Mouse (Mus musculus): ENCODE data around the gene Tap2. TPM values are rescaled to one million over a fixed set of nuclear protein-coding genes. Genes with fewer than 3 reads are reported as not detected.

The Tap2 gene
- total RNA-seq, 2 experiments from 2014 or later, result 7.0 to 7.8 TPM

- TF ChIP-seq CTCF (IDR thresholded peaks at IDR 0.05), result no peak
- DNase-seq (ENCODE audit: extremely low spot score in 1 of 2, low spot score in 2 of 2), result no peak
- no peak overlapping the region for H3K27ac ChIP-seq
- intact Hi-C loops (cut with DNase I), result no loop called here
- H3K4me3 ChIP-seq, result peak overlapping the region; percentile 77
Measured at GRCm38 (mm10) chr17:34205021-34205745, 1.9 kb downstream of the Tap2 start.

DNA sequence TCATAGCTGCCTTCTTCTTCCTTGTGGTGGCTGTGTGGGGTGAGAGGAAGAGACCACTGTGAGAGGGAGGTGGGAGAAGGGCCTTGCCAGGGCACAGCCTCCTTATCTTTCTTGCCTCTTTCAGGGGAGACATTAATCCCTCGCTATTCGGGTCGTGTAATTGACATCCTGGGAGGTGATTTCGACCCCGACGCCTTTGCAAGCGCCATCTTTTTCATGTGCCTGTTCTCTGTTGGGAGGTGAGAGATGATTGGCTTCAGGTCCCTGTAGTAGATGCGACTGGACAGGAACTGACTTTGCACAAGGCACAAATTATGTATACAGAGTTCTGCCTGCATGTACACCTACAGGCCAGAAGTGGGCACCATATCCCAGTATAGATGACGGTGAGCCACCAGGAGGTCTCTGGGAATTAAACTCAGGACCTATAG lies 2.4 kb downstream of the Tap2 start:
- no peak overlapping the region for H3K4me3 ChIP-seq
- intact Hi-C loops (cut with DNase I), result no loop called here
- no peak overlapping the region for H3K27ac ChIP-seq
- DNase-seq (ENCODE audit: extremely low spot score in 1 of 2, low spot score in 2 of 2), result no peak
- peak; percentile 66 for TF ChIP-seq CTCF (IDR thresholded peaks at IDR 0.05)

GRCm38 (mm10) chr17:34206731-34207130 lies 3.4 kb downstream of the Tap2 start:
- no peak for DNase-seq (ENCODE audit: extremely low spot score in 1 of 2, low spot score in 2 of 2)
- no peak for TF ChIP-seq CTCF (IDR thresholded peaks at IDR 0.05)
- no peak overlapping the region for H3K27ac ChIP-seq
- intact Hi-C loops (cut with DNase I), result no loop called here
- no peak overlapping the region for H3K4me3 ChIP-seq

DNA sequence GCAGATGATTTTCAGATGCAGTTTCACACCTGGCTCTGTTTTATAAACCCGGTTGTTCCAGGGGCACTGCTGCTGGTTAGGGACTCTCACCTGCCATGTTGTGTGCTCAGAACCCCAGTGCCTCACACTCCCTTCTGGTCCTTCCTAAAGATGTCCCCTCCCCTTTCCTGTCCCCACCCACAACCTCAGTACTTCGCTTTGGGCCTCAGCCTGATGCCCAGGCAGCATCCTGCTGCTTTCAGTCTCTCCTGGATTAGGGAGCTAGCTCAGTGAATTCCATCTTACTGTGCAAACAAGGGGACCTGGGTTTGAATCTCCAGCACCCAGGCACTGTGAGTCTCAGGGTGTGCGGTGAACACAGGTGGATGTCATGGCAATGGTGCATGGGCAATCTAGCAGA lies 4.1 kb downstream of the Tap2 start:
- TF ChIP-seq CTCF (IDR thresholded peaks at IDR 0.05), result no peak
- DNase-seq (ENCODE audit: extremely low spot score in 1 of 2, low spot score in 2 of 2), result no peak
- Histone ChIP-seq H3K27ac (no peak overlapping the region), H3K4me3 (no peak overlapping the region)
- intact Hi-C loops (cut with DNase I), result no loop called here

DNA sequence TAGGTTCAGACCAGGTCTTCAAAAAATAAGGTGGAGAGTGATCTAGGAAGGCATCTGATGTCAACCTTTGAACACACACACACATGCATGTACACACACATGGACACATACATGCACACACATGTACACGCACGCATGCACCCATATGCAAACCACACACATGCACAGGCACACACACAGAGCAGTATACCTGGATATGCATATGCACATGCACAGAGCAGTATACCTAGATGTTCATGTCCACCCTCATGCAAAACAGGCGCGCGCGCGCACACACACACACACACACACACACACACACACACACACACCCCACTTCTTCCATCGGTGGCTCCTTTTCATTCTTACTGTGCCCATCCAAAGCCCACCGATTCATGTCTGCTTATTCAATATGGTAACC lies 4.5 kb downstream of the Tap2 start:
- no peak for TF ChIP-seq CTCF (IDR thresholded peaks at IDR 0.05)
- no peak overlapping the region for H3K4me3 ChIP-seq
- intact Hi-C loops (cut with DNase I), result no loop called here
- no peak overlapping the region for H3K27ac ChIP-seq
- DNase-seq (ENCODE audit: extremely low spot score in 1 of 2, low spot score in 2 of 2), result no peak

DNA sequence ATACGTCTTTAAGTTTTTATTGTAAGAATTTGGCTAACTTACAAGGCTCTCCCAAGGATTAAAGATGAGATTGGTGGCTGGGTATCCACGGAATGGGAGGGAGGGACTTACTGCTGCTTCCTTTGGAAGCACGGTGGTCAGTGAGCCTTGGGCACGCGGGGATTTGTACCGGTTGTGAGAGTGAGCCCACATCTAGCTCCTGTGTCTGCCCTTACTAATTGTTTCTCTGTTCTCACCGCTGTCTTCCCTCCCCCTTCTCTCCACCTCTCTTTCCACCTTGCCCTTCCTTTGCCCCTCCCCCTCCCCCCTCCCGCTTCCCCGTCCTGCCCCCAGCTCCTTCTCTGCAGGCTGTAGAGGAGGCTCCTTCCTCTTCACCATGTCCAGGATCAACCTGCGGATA lies 5.1 kb downstream of the Tap2 start:
- Histone ChIP-seq H3K4me3 (no peak overlapping the region), H3K27ac (no peak overlapping the region)
- TF ChIP-seq CTCF (IDR thresholded peaks at IDR 0.05), result no peak
- intact Hi-C loops (cut with DNase I), result no loop called here
- no peak for DNase-seq (ENCODE audit: extremely low spot score in 1 of 2, low spot score in 2 of 2)

DNA sequence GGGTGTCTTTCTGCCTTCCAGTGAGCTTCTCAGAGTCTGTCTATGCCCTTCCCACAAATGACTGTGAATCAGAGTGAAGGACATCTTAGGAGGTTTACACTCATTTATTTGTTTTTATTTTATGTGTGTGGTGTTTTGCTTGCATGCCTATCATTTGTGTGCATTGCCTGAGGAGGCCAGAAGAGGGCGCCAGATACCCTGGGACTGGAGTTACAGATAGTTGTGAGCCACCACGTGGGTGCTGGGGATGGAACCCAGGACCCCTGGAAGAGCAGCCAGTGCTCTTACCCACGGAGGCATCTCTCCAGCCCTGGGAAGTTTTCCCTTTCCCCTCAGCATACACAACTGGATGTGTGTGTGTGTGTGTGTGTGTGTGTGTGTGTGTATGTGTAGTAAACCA lies 6.4 kb downstream of the Tap2 start:
- intact Hi-C loops (cut with DNase I), result no loop called here
- no peak overlapping the region for H3K27ac ChIP-seq
- no peak for DNase-seq (ENCODE audit: extremely low spot score in 1 of 2, low spot score in 2 of 2)
- TF ChIP-seq CTCF (IDR thresholded peaks at IDR 0.05), result peak; percentile 29
- H3K4me3 ChIP-seq, result no peak overlapping the region

GRCm38 (mm10) chr17:34210599-34210998 lies 7.3 kb downstream of the Tap2 start:
- no peak overlapping the region for H3K4me3 ChIP-seq
- no peak for TF ChIP-seq CTCF (IDR thresholded peaks at IDR 0.05)
- intact Hi-C loops (cut with DNase I), result no loop called here
- no peak overlapping the region for H3K27ac ChIP-seq
- DNase-seq (ENCODE audit: extremely low spot score in 1 of 2, low spot score in 2 of 2), result no peak

DNA sequence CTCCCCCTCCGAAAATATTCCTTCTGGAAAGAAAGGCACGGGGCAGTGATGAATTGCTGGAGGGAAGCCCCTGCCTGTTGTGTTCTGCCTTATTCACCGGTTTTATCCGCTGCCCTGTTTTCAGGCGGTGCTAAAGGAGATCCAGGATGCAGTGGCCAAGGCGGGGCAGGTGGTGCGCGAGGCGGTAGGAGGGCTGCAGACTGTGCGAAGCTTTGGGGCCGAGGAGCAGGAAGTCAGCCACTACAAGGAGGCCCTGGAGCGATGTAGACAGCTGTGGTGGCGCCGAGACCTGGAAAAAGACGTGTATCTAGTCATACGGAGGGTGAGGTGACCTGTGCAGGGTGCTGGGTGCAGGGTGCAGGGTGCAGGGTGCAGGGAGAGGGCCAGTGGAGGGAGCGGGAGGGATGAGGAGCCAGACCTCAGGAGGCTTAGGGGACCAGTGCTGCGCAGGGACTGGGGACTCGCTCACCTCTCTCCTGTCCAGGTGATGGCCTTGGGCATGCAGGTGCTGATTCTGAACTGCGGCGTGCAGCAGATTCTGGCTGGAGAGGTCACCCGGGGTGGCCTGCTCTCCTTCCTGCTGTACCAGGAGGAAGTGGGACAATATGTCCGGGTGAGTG lies 8.5 kb downstream of the Tap2 start:
- Histone ChIP-seq H3K27ac (no peak overlapping the region), H3K4me3 (no peak overlapping the region)
- TF ChIP-seq CTCF (IDR thresholded peaks at IDR 0.05), result no peak
- no peak for DNase-seq (ENCODE audit: extremely low spot score in 1 of 2, low spot score in 2 of 2)
- intact Hi-C loops (cut with DNase I), result no loop called here

- TF ChIP-seq CTCF (IDR thresholded peaks at IDR 0.05), result no peak
- no peak overlapping the region for H3K27ac ChIP-seq
- no peak for DNase-seq (ENCODE audit: extremely low spot score in 1 of 2, low spot score in 2 of 2)
- no peak overlapping the region for H3K4me3 ChIP-seq
- intact Hi-C loops (cut with DNase I), result no loop called here
Measured at GRCm38 (mm10) chr17:34213936-34214335, 10.6 kb downstream of the Tap2 start.

DNA sequence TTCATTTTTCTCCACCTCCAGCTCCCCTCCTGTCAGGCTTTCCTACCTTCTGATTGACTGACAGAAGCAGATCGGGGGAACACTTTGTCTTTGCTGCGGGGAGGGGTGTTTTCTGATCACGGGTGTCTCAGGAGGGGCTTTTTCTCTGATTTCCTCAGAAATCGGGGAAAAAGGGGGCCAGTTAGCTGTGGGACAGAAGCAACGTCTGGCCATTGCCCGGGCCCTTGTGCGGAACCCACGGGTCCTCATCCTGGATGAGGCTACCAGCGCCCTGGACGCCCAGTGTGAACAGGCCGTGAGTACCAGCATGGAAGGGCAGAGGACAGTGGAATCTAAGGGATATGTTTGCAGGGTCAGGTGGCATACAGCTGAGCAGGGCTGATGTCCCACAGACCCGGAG lies 11.8 kb downstream of the Tap2 start:
- H3K4me3 ChIP-seq, result no peak overlapping the region
- intact Hi-C loops (cut with DNase I), result no loop called here
- TF ChIP-seq CTCF (IDR thresholded peaks at IDR 0.05), result no peak
- no peak for DNase-seq (ENCODE audit: extremely low spot score in 1 of 2, low spot score in 2 of 2)
- H3K27ac ChIP-seq, result no peak overlapping the region

DNA sequence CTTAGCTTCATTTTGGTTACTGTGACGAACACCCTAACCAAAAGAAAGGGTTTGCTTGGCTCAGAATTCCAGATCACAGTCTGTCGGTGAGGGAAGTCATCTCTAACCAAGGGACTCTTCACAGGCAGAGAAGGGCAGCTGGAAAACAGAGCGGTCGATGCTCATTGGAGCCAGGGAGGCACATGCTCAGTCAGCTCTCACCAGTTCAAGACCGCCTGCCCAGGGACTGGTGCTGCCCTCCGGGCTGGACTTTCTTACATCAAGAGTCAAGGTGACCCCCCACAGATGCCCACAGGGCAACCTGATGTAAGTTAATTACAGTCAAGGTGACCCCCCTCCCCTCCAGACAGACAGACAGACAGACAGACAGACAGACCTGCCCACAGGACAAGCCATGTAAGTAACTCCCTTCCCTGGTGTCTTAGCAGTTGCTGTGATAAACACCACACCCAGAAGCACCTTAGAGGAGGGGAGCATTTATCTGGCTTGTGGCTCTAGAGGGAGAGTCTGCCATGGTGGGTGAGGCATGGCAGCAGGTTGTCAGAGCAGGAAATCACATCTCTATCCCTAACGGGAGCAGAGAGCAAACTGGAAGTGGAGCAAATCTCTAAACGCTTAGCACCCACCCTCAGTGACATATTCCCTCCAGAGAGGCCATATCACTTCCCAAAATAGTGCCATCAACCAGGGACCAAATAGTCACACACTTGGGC lies 14.0 kb downstream of the Tap2 start:
- intact Hi-C loops (cut with DNase I), result no loop called here
- H3K27ac ChIP-seq, result no peak overlapping the region
- DNase-seq (ENCODE audit: extremely low spot score in 1 of 2, low spot score in 2 of 2), result no peak
- no peak for TF ChIP-seq CTCF (IDR thresholded peaks at IDR 0.05)
- H3K4me3 ChIP-seq, result no peak overlapping the region
